Mouse (Mus musculus) activated CD4-positive, CD25-positive, alpha-beta regulatory T cell, adult 4 months (primary cell): ENCODE measurements around the gene Pclaf. TPM values are rescaled to one million over a fixed set of nuclear protein-coding genes. Genes with fewer than 3 reads are reported as not detected.

Experiments used
- ATAC-seq: one replicate; pipeline ENCODE4 v1.8.0; 2017
- polyA plus RNA-seq, 2 experiments: library from polyadenylated mRNA; unstranded; fragments of 100-300 nt; shearing (Covaris generic); gene quantifications; one replicate each; pipeline ENCODE4 v1.2.1; 2017

Pclaf gene
- 10 to 100 TPM; 52.7 to 80.6 TPM for polyA plus RNA-seq

DNA sequence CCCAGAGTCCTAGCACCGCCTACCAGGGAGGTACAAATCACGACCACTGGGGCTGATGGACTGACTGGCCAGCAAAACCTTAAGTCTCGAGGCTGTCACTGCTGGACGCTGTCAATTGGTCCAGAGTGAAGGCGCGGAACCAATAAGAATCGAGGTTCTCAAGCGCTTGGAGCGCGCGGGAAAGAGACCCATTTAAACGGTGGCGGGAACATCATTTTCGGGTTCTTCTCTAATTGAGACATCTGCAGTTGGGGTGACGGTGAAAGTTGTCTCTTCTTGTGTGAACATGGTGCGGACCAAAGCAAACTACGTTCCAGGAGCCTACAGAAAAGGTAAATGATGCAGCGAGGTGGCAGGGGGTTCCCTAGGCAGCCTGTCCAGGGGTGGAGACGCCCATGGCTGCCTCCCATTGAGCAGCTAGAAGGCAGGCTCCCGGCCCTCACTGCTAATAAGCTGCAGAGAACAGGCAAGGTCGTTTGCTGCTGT is at the start of gene Pclaf:
TSS of gene Pclaf (plus strand) at position 95 of the 486 bp plus-strand sequence.
- peak; percentile 93 for ATAC-seq

DNA sequence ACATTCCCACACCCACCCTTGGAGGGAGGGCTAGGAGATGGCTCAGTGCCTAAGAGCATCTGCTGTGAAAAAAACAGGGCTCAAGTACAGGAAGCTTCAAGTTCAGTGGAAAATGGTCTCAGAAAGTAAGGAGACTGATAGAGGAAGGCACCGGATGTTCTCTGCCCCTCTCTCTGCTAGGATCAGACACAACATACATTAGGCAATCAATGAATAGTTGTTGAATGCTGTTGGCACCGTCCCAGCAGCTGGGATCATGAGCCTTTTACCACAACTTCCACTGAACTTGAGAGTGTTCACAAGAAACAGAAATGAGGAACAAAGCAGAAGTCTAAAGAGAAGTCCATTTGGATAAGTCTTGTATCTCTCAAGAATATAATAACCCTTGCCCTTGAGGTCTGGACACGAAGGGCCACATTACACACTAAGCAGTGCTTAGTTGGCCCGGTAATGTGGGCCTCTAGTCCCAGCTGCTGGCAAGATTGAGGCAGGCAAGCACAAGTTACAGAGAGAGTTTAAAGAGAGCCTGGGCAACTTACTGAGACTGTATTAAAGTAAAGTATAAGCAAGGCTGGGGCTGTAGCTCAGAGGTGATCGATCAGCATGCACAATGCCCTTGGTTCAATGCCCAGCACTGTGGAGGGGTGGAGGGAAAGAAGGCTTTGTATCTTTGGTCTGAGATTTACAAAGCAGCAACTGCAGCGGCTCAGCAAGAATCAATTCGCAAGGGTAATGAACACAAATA is 45.4 kb upstream of the Pclaf start:
- no peak for ATAC-seq

GRCm38 (mm10) chr9:65848154-65848553 is 41.9 kb upstream of the Pclaf start:
- no peak for ATAC-seq

DNA sequence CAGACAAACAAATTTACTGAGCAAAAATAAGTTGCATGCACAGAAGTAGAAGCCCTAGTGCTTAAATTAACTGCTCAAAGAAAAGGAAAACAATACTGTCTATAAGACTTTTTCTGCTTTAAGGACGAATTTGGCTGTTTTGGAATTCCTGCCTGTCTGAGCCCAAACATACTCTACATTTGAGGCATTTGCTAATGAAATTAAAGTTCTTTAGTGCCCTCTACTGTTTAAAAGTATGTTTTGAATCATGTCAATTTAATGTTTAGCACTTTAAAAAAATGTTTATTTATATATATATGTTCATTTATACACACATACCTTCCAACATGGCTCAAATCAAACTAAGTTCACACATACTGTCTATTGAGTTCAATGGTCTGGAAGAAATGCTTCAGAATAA is 39.8 kb upstream of the Pclaf start:
- no peak for ATAC-seq

GRCm38 (mm10) chr9:65859656-65860055 is 30.4 kb upstream of the Pclaf start:
- no peak for ATAC-seq

- peak; percentile 98 for ATAC-seq
These were observed 5.3 kb upstream of the Pclaf start for GRCm38 (mm10) chr9:65884564-65885315.

GRCm38 (mm10) chr9:65891126-65891525 is 1.1 kb downstream of the Pclaf start:
- ATAC-seq = no peak

- ATAC-seq = no peak
These were observed 6.9 kb downstream of the Pclaf start for GRCm38 (mm10) chr9:65896977-65897376.

DNA sequence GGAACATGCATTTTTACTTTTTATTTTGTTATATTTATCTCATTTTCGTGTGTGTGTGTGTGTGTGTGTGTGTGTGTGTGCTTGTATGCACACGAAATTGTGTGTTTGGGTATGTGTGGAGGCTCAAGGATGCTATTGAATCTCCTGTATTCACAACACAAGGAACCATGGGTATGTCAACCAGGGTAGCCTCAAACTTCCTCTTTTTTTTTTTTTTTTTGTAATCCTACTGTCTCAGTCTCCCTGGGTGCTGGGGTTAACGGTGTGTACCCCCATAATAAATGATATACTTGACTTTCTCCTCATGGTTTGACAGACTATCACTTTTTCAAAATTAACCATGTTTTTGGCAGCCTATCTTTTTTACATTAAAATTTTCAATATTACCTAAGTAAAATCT is 12.8 kb downstream of the Pclaf start:
- no peak for ATAC-seq

DNA sequence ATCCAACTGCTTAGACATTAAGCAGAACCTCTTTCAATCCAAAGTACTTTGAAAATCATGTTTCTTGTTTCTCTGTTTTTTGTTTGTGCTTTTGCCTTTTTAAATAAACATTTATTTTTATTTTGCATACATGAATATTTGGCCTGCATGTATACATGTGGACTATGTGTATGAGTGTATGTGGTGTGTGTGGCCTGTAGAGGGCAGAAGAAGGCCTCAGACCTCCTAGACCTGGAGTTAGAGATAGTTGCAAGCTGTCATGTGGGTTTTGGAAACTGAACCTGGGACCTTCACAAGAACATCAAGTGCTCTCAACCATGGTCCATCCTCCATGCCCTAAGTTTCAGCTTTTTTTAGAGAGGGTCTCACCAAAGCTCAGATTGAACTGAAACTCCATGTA is 13.4 kb downstream of the Pclaf start:
- no peak for ATAC-seq

DNA sequence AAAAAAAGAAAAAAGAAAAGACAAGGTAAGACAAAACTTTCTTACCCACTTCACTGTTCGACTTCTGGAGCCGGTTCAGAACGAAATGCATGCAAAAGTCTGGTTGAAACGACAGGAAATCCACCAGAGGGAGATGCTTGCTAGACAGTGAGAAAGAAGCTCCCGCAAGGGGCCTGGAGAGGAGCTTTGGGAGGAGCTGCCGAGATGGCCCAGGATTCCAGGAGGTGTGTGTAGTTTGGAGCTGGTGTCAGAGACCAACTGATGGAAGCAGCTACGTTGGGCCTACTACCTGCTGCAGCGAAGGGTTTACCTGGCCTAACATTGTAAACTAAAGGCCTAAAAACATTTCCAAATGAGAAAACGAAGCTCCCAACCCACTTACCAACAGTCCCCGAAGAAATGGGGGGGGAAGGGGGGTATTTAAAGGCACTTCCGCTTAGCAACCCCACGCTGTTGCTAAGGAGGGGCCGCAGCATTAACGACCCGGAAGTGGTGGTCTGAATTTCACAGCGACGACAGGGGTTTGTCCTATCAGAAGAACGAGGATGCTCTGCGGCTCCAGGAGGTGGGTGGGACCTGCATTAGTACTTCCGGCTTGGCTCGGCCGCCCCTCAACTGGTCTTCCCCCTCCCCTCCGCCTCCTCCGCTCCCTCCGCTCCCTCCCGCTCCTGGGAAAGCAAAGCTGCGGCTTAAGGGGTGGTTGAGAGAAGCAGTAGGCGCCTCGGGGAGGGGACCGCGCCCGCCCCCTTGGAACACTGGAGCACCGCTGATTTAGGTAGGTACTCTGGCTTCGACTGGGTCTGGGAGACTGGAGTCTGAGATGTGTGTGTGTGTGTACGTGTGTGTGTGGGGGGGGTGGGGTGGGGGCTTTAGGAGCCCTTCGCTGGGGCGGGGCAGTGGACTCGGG is 18.6 kb downstream of the Pclaf start, which contains the start of the genes Trip4 and Csnk1g1:
TSS of gene Trip4 (minus strand) at position 401 of the 907 bp plus-strand sequence.
TSS of gene Csnk1g1 (plus strand) at position 531 of the 907 bp plus-strand sequence.
- peak; percentile 99 for ATAC-seq

DNA sequence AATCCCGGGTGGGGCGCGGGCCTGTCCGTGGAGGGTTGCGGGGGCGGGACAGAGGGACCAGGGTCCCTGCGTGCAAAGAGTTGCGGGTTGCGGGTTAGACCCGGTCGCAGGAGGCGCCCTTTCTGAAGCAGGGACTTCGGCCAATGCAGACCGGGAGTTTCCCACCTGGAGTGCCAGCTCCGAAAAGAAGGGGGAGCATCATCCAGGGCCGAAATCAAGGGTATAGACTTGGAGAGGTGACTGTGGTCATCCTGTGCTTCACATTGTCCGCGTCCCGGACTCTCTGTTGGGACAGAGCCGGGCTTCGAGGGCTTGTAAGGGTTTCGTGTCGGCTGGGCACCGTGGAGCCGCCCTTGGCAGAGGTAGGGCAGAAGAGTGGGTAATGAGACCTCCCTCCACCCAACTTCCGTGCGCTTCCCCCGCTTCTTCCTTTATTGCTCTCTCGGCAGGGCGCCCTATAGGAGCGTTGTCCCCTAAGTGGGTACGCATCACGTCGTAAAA is 19.3 kb downstream of the Pclaf start:
- peak; percentile 17 for ATAC-seq

- no peak for ATAC-seq
These were observed 19.8 kb downstream of the Pclaf start for GRCm38 (mm10) chr9:65909837-65910236.

GRCm38 (mm10) chr9:65913976-65914375 is 23.9 kb downstream of the Pclaf start:
- ATAC-seq = no peak

GRCm38 (mm10) chr9:65917015-65917414 is 27.0 kb downstream of the Pclaf start:
- ATAC-seq = no peak

DNA sequence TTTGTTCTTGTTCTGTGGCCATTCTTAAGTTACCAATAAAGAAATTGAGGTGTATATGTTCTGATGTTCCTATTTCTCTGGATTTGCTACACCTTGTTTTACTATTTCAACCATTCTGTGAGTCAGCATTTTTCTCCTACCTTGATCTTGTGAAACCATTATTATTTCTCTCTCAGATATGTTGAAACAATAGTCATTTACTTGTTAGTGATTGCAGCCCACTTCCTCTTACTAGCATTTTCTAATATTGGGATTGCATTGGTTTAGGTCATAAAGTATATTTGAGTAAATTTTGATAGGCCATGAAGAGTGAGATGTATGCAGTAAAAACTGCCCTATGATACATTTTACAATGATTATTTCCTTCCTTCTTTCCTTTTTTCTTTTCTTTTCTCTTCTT is 38.4 kb downstream of the Pclaf start:
- no peak for ATAC-seq

DNA sequence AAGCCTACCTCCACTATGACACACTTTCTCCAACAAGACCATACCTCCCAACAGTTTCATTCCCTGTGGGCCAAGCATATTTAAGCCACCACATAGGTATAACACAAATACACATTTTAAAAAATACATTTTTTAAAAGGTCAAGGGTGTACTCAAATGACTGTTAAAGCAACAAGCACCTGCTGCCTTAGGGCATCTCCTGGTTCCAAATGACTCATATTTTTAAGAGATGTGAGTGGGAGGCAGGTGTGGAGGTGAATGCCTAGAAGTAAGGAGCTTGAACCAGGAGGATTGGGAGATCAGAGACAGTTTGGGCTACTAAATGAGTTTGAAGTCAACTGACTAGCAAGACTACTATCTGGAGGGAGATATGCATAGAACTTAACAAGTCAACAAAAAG is 39.8 kb downstream of the Pclaf start:
- ATAC-seq = no peak

DNA sequence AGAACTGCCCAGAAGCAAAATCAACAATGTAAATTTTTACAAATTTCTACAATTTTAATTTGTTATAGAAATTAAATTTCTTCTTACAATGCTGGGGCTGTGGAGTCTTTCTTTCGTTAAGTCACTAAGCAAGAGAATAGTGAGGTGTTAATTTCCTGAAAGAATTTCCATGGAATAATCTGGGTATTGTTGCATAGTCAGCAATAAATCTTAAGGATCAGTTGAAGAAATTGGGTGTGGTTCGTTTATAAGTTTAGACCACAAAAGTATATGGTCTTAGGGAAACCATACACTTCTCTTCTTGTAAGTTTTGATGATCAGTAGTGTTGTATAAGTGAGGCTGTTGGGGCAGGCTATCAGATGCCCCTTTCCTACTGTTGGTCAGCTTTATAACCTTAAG is 47.5 kb downstream of the Pclaf start:
- ATAC-seq = no peak

- ATAC-seq = no peak
These were observed 61.1 kb downstream of the Pclaf start for GRCm38 (mm10) chr9:65951082-65951587.
